Mouse (Mus musculus) layer of hippocampus, postnatal 10 days (tissue): ENCODE measurements around the gene Fer1l4. TPM values are rescaled to one million over a fixed set of nuclear protein-coding genes. Genes with fewer than 3 reads are reported as not detected.

ENCODE experiments used
- DNase-seq, 2 experiments: peaks; one replicate each; pipeline ENCODE4 v3.0.0; 2021; ENCODE audit warnings: low spot score in 2 of 2
- total RNA-seq, 2 experiments: library from RNA; stranded (reverse); gene quantifications; 2 replicates each; pipeline ENCODE4 v1.2.3; 2021

Gene Fer1l4
- total RNA-seq, 2 experiments from 2014 or later = not detected

DNA sequence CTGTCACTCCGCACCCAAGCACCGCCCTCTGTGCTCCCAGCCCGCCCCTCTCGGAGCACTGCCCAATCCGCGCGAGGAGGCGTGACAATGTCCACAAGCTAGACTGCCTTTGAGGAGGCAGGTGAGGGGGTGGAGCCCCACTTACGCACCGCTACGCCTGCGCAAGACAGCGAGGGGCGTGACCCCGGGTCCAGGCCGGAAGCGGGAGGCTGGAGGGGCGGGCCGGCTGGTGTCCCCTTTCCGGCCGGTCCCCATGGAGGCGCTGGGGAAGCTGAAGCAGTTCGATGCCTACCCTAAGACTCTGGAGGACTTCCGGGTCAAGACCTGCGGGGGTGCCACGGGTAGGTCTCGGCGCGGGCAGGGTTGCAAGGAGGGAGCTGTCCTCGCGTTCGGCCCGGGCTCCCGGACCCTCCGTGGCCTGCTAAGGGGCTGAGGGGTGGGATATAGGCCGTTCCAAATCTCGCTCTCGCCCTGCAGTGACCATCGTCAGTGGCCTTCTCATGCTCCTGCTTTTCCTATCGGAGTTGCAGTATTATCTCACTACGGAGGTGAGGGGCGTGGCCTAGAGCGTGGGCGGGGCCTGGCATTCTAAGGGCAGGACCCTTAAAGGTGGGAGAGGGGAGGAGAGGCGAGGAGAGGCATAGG lies 44.7 kb downstream of the Fer1l4 start, which contains the start of the genes 6430550D23Rik and Ergic3:
Gene 6430550D23Rik (minus strand): TSS at position 90 of the 645 bp plus-strand sequence.
Gene Ergic3 (plus strand): TSS at position 158 of the 645 bp plus-strand sequence.
- peak; percentile 95 to 97 for DNase-seq

DNA sequence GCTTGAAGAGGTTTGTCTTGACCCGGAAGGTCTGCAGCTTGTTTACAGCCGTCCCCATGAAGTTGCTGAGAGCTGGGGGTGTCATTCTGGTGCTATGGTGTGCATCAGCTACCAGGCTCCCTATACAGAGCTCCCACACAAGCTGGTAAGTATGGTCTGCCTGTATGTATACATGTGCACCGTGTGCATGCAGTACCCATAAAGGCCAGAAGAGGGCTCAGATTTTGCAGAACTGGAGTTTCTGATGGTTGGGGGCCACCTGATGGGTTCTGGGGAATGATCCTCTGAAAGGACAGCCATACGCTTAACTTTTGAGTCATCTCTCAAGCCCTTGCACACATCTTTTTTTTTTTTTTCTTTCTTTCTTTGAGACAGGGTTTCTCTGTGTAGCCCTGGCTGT lies 47.4 kb downstream of the Fer1l4 start:
- DNase-seq = peak in 1 of 2 experiments; percentile 16

DNA sequence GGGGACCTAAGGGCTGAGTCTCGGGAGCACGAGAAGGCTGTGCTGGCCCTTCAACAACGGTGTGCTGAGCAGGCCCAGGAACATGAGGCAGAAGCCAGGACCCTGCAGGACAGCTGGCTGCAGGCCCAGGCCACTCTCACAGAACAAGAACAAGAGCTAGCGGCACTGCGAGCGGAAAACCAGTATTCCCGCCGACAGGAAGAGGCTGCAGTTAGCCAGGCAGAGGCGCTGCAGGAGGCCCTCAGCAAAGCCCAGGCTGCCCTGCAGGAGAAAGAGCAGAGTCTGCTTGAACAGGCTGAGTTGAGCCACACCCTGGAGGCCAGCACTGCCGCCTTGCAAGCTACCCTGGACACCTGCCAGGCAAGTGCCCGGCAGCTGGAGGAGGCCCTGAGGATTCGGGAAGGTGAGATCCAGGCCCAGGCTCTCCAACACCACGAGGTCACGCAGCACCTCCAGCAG lies 60.9 kb downstream of the Fer1l4 start:
- peak; percentile 71 to 79 for DNase-seq

GRCm38 (mm10) chr2:155991151-155991550 lies 61.6 kb downstream of the Fer1l4 start:
- no peak for DNase-seq

- peak; percentile 20 to 31 for DNase-seq
Measured at GRCm38 (mm10) chr2:155989085-155989484, 63.7 kb downstream of the Fer1l4 start.

GRCm38 (mm10) chr2:155987131-155987530 lies 65.6 kb downstream of the Fer1l4 start:
- no peak for DNase-seq

DNA sequence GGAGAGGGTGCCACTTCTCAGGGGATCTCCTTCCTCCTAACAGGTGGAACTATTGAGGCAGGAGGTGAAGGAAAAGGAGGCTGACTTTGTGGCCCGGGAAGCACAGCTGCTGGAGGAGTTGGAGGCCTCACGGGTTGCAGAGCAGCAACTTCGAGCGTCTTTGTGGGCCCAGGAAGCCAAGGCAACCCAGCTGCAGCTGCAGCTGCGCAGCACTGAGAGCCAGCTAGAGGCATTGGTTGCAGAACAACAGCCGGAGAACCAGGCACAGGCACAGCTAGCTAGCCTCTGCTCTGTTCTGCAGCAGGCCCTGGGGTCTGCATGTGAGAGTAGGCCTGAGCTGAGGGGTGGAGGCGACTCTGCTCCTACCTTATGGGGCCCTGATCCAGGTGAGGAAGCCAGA lies 67.0 kb downstream of the Fer1l4 start:
- DNase-seq = no peak

GRCm38 (mm10) chr2:155979328-155979991 lies 73.3 kb downstream of the Fer1l4 start:
- DNase-seq = no peak

- no peak for DNase-seq
Measured at GRCm38 (mm10) chr2:155974087-155974731, 78.5 kb downstream of the Fer1l4 start.

GRCm38 (mm10) chr2:155973348-155973747 lies 79.4 kb downstream of the Fer1l4 start:
- DNase-seq = no peak

Other genes starting within 250 kb of the Fer1l4 start
- 10 to 100 TPM; 37.2 to 38.1 TPM for gene BC029722, start 233.5 kb downstream of the Fer1l4 start, total RNA-seq
- gene Eif6, start 226.0 kb downstream of the Fer1l4 start, total RNA-seq = 10 to 100 TPM; 73.4 to 83.1 TPM
- not detected for gene Fam83c, start 218.1 kb downstream of the Fer1l4 start, total RNA-seq
- gene Uqcc1, start 122.6 kb downstream of the Fer1l4 start, total RNA-seq = 10 to 100 TPM; 54.2 to 54.9 TPM
- not detected for gene Gm15557, start 112.2 kb downstream of the Fer1l4 start, total RNA-seq
- gene Gdf5, start 107.6 kb downstream of the Fer1l4 start, total RNA-seq = 1 to 10 TPM in 1 of 2 experiments, under 1 TPM in 1; 0.74 to 1.1 TPM
- gene Cep250, start 96.5 kb downstream of the Fer1l4 start, total RNA-seq = 10 to 100 TPM; 18.1 to 23.2 TPM
- 1 to 10 TPM in 1 of 2 experiments, under 1 TPM in 1; 0.80 to 1.1 TPM for gene 6430550D23Rik, start 45.0 kb downstream of the Fer1l4 start, total RNA-seq
- gene Ergic3, start 44.9 kb downstream of the Fer1l4 start, total RNA-seq = 100 to 1,000 TPM; 198 to 232 TPM
- 1 to 10 TPM; 3.3 to 6.7 TPM for gene Spag4, start 12.2 kb upstream of the Fer1l4 start, total RNA-seq
- gene Cpne1, start 59.0 kb upstream of the Fer1l4 start, total RNA-seq = 10 to 100 TPM; 28.8 to 32.7 TPM
- gene Rbm12, start 59.0 kb upstream of the Fer1l4 start, total RNA-seq = 10 to 100 TPM; 33.5 to 34.8 TPM
- 10 to 100 TPM; 21.7 to 24.7 TPM for gene Gm28036, start 74.1 kb upstream of the Fer1l4 start, total RNA-seq
- gene Romo1, start 91.1 kb upstream of the Fer1l4 start, total RNA-seq = 100 to 1,000 TPM; 230 to 245 TPM
- gene Nfs1, start 91.2 kb upstream of the Fer1l4 start, total RNA-seq = 10 to 100 TPM; 33.1 to 35.3 TPM
- 100 to 1,000 TPM; 290 to 339 TPM for gene Rbm39, start 127.3 kb upstream of the Fer1l4 start, total RNA-seq
- gene Phf20, start 143.5 kb upstream of the Fer1l4 start, total RNA-seq = 10 to 100 TPM; 75.4 to 86.9 TPM